Mouse (Mus musculus) forelimb bud, embryonic 11.5 days (tissue): ENCODE results near the gene Ncoa4.

ENCODE experiments used
- DNase-seq: peaks from one replicate; pipeline ENCODE4 v3.0.0-alpha.2; 2012; ENCODE audit warnings: low read depth, low spot score

Ncoa4 gene

DNA sequence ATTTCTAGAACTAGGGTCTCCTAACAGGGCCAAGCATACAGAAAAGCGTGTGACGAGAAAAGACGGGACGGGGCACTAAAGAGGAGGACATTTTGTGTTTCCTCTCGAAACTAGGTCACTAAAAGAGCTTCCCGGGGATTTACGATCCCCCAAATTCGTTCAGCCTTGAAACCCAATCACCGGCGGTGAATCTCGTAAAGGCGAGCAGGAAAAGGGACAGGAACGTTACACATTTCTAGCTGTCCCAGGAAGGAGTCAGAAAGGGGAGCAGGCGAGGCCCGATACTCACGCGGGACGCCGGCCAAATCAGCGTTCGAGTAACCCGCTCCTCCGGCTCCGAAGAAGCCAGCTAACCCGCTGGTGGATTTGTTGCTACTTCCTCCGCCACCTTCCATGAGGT lies 41.7 kb downstream of the Ncoa4 start:
- peak; percentile 18 for DNase-seq

DNA sequence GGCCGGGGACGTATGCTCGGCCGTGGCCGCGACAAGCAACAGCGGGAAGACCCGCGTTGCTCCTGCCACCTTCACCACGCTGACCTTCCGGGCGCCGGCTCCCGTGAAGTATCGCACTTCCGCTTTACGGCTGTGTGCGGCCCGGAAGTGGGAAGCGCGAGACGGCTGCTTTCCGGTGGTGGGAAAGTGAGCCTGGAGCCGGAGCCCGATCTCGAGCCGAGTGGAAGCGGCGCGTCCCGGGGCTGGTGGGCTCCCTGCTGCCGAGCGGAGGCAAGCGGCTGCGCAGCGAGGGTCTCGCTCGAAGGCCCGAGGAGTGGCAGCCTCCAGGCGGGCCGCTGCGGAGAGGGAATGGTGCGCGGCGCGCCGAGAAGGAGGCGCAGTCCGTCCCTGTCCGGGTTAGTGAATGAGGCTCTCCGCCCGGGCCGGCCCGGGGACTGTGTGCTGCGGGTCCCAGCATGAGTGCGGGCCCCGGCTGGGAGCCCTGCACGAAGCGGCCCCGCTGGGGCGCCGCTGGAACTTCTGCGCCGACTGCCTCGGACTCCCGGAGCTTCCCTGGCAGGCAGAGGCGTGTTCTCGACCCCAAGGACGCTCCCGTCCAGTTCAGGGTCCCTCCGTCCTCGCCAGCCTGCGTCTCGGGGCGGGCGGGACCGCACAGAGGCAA lies 42.3 kb downstream of the Ncoa4 start, which contains the start of the genes Timm23 and Parg:
Timm23 (minus strand) TSS at position 108 of the 661 bp plus-strand sequence.
Parg (plus strand) TSS at position 159 of the 661 bp plus-strand sequence.
- peak; percentile 86 for DNase-seq

GRCm38 (mm10) chr14:32226601-32227000 lies 66.9 kb downstream of the Ncoa4 start:
- no peak for DNase-seq

DNA sequence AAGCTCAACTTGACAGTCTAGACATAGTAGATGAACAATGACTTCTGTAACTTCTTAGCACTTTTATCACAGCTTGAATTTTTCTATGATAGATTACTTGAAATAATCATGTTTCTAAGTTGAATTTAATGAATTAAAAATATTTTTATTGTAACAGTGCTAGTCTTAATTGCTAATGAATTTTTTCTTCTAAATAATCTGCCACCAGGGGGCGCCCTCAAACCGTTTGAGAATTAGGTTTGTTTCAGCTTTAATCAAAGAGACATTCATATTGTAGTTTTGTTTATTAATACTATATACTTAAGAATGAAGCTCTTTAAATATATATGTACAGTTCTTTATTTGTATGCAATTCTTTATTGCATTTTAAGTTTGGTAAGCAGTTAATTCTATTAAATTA lies 69.3 kb downstream of the Ncoa4 start:
- peak; percentile 23 for DNase-seq
